Mouse (Mus musculus): ENCODE measurements around the gene Mov10. TPM values are rescaled to one million over a fixed set of nuclear protein-coding genes. Genes with fewer than 3 reads are reported as not detected.

Gene Mov10
- polyA plus RNA-seq (2012; fragmentation: generic; extraction: Trizol), result 10 to 100 TPM; 12.6 to 29.9 TPM

DNA sequence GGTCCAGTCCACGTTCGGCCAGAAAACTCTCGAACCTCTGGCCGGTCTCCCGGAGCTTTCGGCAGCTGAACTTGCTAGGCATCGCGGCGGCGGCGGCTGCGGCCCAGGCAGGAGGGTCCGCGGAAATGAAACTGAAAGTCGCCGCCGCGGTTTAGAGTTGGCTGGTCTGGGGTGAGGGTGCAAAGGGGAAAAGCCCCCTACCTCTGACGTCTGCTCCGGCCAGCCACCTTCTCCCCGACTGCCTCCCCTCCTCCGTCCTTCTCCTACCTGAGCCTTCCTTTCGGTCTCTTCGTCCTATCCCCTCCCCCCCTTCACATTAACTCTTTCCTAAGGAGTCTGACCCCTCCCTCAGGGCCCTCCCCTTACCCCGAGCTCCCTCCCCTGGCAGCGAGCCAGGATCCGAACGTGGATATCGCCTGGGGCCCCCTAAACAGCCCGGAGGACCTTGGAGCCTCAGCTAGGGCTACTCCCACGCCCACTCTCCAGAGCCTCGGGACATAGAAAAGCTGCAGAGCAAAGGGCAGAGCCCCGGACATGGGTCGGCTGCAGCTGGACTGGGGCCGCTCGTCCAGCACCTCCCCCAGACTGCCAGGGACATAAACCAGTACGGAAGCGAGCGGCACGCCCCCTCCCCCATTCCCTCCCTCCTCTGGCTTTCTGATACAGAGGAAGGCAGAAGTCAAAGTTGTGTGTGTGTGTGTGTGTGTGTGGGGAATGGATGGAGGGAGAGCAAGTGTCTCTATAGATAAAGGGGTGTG is at the start of gene Mov10:
Gene Mov10, minus strand, starts transcription at position 573 of the 758 bp plus-strand sequence.

DNA sequence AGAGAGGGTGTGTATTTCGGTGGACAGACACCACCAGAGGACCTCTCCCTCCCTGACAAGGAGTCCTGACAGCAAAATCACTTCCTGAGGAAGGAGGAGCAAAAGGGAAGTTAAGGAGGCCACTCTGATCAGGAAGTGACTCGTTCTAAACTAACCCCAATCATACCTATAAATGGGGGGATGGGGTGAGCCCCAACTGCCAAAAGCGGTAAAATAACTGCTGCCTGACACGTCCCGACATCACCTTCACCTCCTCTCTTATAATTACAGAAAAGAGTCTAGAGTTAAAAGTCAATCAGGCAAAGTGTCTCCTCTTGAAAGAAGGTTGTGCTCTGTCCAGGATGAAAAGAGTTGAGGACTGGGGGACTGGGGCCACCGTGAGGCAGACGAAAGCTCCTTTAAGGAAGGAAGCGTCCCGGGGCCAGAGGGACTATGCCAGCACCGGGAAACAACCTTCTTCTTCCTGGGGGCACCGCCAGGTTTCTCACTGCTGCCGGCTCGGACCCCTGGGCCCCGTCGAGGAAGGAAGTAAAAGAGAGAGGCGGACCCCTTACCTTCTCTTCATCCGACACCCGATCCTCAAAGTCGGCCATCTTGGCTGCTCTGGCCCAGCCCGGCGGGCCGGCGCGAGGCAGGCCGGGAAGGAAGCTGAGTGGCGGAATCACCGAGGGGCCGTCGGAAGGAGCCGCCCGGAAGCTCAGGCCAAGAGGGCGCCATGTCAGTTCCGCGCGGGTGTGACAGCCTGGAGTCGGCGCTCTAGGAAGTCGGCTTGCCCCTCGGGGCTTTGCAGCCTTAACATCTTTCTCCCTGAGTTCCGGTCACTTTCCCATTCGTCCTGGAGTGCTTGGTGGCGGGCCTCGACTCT is 45.7 kb upstream of the Mov10 start, which contains the start of the genes St7l and Capza1:
Gene St7l, plus strand, starts transcription at position 220 of the 865 bp plus-strand sequence.
Gene Capza1, minus strand, starts transcription at position 720 of the 865 bp plus-strand sequence.

DNA sequence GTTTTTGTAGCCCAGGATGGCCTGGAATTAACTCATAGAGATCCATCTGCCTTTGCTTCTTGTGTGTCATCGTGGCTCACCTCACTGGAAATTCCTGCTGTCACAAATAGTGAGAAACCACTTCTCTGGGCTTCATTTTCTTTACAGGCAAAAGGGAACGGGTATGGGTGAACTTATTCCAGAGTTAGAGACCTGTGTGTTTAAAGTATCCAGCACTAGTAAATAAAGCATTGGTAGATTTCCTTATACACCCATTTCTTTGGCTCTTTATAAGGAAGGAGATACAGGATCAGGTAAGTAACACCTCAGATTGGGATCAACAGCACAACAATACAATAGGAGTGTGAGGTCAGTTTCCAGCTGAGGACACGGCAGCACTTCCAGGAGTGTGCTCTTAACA is 30.3 kb downstream of the Mov10 start, which contains the start of gene Rhoc:
Gene Rhoc, plus strand, starts transcription at position 301 of the 400 bp plus-strand sequence.

DNA sequence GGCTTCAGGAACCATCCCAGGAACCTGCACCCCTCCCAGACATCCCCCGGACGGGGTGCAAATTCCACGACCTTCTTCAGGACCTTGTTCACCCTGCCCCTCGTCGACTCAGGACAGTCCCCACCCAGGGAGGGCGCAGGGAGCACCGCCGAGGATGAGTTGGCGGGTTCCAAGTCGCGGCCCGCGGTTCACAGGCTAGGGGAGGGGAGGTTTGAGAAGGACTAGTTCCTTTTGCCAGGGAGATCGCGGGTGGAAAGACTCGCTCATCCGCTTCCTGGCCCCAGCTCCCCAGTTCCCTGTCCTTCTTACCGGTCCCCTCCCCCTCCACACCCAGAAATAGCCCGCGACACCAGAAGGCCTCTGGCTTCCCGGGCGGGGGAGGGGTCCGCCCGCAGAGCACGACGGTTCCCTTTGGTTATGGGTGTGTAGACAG is 36.9 kb downstream of the Mov10 start, which contains the start of gene Fam19a3:
Gene Fam19a3, minus strand, starts transcription at position 370 of the 433 bp plus-strand sequence.

DNA sequence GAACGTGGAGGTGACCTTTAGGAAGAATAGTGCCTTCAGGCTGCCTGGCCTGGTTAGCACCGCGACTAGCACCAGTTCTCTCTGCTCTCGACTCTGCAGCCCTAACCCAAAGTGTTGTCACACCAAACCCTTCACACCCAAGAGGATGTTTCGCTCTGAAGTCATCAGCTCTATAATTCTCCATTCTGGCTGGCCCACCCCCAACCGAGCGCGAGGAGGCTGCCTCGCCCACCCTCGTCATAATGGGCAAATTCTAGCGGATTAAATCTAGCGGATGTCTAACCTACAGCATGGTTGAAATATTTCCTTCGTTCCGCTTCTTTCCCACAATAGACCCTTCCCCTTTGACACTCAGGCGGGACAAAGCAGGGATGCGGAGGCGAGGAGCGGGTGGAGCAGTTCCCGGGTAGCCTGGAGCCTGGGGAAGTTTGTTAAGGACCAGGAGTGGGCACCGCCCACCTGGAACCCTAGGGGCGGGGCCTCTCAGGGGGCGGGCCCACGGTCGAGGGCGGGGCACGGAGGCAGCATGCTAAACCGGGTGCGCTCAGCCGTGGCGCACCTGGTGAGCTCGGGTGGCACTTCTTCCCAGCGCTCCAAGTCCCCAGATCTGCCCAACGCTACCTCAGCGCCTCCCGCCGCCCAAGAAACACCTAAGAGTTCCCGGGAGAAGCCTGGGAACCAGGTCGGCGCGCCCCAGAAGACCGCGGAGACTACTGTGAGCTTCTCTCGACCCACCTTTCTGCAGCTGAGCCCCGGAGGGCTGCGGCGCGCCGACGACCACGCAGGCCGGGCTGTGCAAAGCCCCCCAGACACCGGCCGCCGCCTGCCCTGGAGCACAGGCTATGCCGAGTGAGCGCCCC is 37.6 kb downstream of the Mov10 start, which contains the start of gene Ppm1j:
Gene Ppm1j, plus strand, starts transcription at position 496 of the 860 bp plus-strand sequence.

Other genes with a start within 250 kb of the Mov10 start
- gene Slc16a1, start 179.9 kb downstream of the Mov10 start, polyA plus RNA-seq (2012; fragmentation: generic; extraction: Trizol), result 1 to 10 TPM in 1 of 2 experiments, under 1 TPM in 1; 0.82 to 3.4 TPM
- under 1 TPM in 1 of 2 experiments, not detected in 1; 0.02 TPM for gene Ppm1j, start 37.5 kb downstream of the Mov10 start, polyA plus RNA-seq (2012; fragmentation: generic; extraction: Trizol)
- not detected for gene Fam19a3, start 36.7 kb downstream of the Mov10 start, polyA plus RNA-seq (2012; fragmentation: generic; extraction: Trizol)
- gene Rhoc, start 30.2 kb downstream of the Mov10 start, polyA plus RNA-seq (2012; fragmentation: generic; extraction: Trizol), result 100 to 1,000 TPM; 360 to 440 TPM
- 1 to 10 TPM; 1.8 to 8.2 TPM for gene St7l, start 45.4 kb upstream of the Mov10 start, polyA plus RNA-seq (2012; fragmentation: generic; extraction: Trizol)
- gene Capza1, start 45.9 kb upstream of the Mov10 start, polyA plus RNA-seq (2012; fragmentation: generic; extraction: Trizol), result 10 to 100 TPM in 1 of 2 experiments, 1 to 10 TPM in 1; 2.1 to 17.6 TPM
- gene Wnt2b, start 143.4 kb upstream of the Mov10 start, polyA plus RNA-seq (2012; fragmentation: generic; extraction: Trizol), result under 1 TPM; 0.01 to 0.26 TPM
- 1 to 10 TPM in 1 of 2 experiments, under 1 TPM in 1; 0.69 to 6.4 TPM for gene Cttnbp2nl, start 234.6 kb upstream of the Mov10 start, polyA plus RNA-seq (2012; fragmentation: generic; extraction: Trizol)
- gene 4930564D02Rik, start 248.3 kb upstream of the Mov10 start, polyA plus RNA-seq (2012; fragmentation: generic; extraction: Trizol), result not detected

Measured in C3H10T1/2 (cell line).